Mouse (Mus musculus) megakaryocyte, adult 5-6 weeks (primary cell): ENCODE measurements around the gene Kctd12. TPM values are rescaled to one million over a fixed set of nuclear protein-coding genes. Genes with fewer than 3 reads are reported as not detected.

ENCODE experiments used
- ATAC-seq: 2 replicates; pipeline ENCODE4 v1.8.0; 2016; ENCODE audit warnings: mild to moderate bottlenecking, inconsistent platforms; ENCODE audit not compliant: poor library complexity, severe bottlenecking
- total RNA-seq, 2 experiments: library from RNA; stranded (forward) in 1 of 2; stranded (reverse) in 1 of 2; fragments of 153-499, 151-499 nt in 1 of 2; fragments of 221-1000, 200-1000 nt in 1 of 2; gene quantifications; 2 replicates each; pipeline versions ENCODE4 v1.2.3 to v1.2.4; 2015 to 2017

Gene Kctd12
- total RNA-seq (2015), result 460 and 558 TPM in 2 replicates
- total RNA-seq (2017), result 335 and 358 TPM in 2 replicates

DNA sequence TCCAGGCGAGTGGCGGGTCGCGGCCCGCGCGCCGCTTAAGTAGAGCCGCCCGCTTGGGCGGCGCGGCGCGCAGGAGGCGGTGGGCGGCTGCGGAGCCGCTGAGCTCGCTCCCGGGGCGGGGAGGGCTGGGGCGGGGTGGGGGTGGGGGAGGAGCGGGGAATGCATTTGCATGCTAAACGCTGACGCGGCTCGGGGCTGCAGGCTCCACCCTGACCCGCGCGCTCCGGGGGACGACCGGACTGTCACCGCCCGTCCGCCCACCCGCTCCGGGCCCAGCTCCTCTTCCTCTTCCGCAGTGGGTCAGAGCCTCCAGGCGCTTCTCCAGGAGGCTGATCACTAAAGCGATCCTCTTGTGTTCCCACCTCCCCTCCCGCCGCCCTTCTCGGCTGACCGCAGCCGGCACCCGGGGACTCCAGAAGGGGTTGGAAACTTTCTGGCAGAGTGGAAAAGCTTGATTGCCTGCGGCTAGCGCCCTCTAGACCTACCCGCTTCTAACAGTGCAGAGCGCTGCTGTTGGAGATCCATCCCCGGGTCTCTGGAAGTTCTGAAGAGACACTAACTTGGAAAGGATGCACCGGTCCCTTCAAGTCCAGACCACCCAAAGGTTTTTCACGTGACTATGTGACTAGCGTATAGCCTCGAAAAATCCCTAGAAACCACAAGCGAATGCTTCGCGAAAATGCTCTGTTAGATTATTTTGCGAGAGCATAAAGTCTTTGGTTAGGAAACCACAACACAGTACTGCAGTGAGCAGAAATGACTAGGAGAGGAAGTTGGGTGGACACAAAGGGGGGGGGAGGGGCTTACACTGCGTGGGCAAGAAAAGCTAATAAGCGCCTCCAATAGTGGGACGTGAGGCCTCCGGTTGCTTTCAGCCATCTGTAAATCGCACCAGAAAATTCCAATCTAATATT is at the start of gene Kctd12:
TSS of gene Kctd12 (minus strand) at position 11 of the 914 bp plus-strand sequence.
- ATAC-seq, result peak; percentile 49

DNA sequence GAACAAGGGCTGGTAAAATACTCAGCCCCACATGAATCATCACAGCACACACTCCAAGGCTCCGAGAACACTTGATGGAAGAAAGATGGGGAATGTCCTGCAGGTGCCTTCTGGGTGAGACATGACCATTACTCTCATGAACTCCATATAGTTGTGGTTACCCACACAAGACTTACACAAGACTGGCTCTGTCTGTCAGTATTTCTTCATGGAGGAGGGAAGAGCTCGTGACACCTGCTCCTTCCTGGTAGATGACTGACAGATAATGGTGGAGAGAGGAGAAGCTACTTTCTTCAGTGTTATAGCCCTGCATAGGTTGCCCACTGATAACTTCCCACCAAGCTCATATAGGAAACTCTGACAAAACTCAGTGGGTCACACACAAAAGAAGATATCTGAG is 46.8 kb upstream of the Kctd12 start:
- ATAC-seq, result peak; percentile 67

DNA sequence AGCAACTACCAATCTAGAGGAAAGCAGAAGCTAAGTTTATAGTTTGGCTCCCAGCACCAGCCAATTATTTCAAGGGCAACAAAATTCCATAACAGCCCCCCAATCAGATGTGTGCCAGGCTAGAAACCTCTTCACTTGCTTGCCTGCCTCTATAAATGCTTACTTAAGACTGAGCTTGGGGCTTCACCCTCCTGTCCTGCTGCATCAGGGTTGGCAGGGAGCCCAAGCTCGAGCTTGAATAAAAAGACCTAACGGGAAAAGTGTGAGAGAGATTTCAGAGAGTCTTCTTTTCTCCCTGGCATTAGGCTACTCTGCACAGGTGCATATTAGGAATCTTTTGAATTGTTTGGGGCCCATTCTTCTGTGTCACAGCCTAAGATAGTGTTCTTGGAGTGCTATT is 37.6 kb upstream of the Kctd12 start:
- no peak for ATAC-seq

DNA sequence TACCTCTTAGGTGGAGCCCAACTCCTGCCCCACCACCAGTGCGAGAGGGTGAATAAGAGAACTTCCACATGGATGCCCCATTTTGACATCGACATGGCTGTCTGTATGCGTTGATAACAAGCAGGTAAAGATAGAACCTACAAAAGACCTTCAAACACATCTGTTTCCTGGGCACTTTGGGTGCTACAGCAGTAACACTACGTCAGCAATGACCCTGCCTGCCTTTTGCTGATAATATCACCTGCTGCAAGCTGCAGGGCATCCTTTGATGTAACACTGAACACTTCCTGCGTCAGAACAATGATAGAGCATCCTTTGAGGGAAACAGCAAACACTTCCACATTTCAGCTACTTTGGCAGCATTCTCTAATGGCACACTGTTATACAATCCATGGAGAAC is 34.6 kb upstream of the Kctd12 start:
- ATAC-seq, result peak; percentile 85

DNA sequence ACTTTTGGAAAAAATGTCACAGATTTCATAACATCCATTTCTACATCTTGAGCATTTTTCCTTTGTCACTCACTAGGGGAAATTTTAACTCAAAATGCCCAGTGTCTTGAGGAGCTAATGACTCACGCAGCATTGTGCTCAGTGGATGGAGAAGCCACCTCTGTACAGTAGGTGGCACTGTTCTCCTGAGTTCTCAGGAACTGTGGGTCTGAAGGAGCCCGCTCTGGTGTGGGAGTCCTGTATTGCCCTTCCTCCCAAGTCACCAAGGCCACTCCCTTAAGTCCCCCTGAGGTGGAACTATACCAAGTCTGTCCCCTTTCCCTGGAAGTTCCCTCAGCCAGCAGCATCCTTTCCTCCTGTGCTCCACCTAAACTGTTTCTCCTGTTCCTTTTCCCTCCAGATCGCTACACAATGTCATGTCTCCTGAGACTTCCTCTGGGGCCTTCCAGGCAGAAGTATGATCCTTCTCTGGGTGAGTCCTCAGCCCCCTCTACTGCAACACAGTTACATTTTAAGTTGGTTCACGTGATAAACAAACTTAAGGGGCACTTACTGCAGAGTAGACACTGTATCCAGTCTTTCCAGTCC is 30.2 kb upstream of the Kctd12 start:
- peak; percentile 55 for ATAC-seq

DNA sequence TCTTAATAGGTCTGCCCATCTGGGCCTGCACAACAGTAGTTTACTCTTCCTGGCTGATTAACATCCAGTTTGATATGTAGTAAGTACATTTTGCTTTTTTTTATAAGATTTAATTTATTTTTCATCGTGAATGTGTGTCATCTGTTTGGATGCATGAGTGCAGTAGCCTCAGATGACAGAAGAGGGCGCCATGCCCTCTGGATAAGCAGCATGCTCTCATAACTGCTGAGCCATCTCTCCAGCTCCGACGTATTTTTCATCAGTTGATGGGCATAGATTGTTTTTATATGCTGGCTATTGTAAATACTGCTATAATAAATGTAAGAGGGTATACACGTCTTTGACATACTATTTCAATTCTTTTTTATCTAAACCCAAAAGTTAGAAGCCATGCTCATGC is 29.3 kb upstream of the Kctd12 start:
- peak; percentile 49 for ATAC-seq

DNA sequence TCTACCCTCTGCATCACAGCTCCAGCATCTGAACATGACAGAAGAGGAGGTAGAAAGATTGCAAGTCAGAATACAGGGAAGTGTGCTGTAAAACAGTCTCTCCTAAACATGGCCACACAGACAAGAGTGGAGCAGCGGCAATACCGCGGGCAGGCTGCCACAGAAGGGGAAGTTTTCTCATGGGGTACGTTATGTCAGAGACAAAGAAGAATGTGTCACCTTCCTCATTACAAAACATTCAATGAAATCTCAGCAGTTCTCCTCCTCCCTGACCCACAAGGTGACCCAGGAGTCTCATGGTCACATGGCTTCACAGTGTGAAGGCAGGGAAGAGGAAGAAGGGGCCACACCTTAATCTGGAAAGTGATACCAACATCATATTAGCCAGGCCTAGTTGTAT is 25.3 kb upstream of the Kctd12 start:
- ATAC-seq, result peak; percentile 81

DNA sequence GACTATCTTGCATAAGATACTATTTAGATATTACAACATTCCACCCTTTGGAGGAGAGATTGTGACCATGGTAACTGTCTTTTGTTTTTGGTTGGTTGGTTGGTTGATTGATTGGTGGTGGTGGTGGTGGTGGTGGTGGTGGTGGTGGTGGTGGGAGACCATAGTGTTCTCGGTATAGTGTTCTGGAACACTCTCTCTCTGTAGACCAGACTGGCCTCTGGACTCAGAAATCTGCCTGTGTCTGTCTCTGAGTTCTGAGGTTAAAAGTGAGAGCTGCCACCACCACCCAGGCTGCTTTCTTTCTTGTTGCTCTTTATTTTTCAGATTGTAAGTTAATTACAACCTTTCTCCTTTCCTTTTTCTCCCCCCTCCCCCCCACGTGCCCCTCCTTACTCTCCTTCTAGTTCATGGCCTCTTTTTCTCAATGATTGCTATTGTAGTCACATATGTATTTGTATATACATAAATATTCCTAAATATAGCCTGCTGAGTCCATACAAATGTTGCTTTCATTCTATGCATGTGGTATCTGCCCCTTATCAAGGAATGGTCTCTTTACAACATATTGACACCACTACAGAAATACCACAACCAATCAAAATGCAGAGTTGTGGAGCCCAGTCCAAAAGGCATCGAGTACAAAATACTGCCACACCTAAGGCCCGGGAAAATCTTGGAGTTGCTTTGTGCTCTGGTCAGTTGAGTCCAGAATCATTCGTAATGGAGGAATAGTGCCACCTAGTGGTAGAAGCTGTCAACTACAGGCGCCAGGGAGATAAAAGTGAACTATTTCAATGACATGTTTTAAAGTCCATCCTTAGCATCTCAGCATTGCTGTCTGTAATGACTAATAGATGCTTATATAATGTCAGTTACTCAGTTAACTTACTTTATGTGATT is 12.5 kb upstream of the Kctd12 start:
- peak; percentile 98 for ATAC-seq

DNA sequence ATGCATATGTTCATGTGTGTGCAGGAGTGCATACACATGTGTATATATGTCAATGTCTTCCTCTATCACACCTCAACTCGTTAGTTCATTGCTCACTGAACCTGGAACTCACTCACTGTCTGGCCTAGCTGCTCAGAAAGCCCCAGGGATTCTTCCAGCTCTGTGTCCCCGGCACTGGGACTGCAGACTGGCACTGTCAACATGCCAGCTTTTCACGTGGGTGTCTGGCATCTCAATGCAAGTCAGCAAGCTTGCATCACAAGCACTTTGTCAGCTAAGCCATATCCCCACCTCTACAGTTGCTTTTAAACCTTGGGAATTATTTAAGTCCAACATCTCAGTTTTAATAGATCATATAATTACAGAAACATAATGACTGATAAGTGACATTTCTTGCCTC is 8.3 kb upstream of the Kctd12 start:
- ATAC-seq, result no peak

DNA sequence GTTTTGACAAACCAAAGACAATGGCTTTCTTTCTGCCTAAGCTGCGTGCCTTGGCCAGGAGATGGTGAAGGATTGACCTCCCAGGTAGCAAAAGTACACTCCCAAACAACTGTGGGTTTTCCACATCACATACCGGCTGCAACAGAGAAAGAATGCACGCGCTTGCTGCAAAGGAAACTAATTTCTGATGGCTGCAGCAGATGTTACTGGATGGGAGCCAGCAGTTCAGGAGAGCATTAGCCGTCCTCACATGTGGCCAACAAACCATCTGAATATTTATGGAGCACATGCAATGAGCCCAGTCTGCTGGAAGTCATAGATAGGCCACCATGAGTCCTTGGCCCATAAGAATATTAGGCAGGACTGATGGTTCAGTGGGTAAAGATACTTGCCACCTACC is 7.4 kb upstream of the Kctd12 start:
- no peak for ATAC-seq

DNA sequence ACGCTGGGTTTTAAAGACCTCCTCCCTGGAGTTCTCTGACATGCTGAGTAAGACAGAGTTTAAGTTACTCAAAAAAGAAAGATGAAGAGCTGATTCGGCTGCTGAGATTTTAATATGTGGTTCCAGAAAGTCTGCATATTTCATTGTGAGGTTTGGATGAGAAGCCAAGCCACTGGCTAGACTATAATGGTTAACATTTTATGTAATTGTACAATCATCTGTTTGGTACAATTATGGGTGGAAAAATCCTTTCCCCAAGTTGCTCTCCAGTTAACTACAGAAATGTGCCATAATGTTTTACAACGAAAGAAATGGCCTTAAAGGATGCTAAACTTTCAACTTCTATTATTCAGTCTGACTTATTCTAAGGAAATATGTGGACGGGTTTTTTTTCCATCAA is 6.8 kb upstream of the Kctd12 start:
- no peak for ATAC-seq

DNA sequence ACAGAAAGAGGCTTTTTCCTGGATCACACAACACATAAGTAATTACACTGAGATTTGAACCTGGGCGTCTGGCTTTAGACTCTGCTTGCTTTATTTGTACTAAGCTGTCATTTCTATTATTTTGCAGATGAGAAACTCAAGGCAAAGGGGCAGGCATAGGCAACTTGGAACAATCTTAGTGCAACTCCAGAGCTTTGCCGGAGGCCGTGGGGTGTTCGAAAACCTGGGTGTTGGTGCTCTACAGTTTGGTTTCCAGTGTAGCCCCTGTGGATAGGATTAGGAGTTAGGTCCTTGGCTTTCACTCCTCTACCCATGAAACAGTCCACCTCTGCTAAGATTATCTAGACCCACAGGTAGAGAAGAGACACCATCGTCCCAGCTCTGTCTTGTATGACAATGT is 5.2 kb upstream of the Kctd12 start:
- no peak for ATAC-seq

DNA sequence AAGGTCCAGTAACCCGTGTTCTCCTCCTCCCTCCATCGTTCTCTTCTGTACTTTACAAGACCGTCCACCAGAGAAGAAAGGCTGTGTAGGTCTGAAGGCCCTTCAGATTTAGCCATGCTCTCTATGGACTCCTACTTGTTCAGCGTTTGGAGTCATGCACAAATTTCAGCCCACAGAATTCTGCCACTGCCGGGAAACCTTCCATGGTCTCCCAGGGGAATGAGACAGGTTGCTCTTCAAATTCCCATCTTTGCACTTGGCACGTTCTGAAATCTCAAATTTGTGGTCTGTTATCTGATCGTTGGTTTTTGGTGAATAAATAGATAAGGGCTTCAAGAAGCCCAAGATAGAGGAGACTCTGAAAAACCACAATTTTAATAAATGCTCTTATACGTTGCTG is 1.2 kb upstream of the Kctd12 start:
- no peak for ATAC-seq

DNA sequence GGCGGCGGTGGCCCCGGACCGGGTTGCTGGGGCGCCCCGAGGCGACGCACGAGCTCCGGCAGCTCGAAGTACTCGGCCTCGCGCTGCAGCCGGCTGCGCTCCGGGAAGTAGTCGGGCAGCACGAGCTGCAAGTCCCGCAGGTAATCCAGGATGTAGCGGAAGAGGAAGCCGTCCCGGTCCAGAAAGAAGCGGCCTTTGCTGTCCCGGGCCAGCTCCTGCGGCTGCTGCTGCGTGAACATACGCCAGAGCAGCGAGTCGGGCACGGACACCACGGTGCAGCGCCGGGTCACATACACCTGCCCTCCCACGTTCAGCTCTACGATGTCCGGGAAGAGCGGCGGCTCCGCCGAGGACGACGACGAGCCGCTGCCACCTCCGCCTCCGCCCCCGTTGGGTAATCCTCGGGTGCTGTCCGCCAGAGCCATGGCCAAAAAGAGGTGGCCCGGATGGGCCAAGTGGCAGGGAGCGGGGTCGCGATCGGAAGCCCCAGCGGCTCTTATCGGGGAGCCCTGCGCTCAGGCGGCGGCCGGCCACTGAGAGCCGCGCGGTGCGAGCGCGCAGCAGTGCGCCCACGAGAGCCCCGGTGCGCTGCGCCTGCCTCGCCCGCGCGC is 316 bp downstream of the Kctd12 start:
- ATAC-seq, result peak; percentile 50

DNA sequence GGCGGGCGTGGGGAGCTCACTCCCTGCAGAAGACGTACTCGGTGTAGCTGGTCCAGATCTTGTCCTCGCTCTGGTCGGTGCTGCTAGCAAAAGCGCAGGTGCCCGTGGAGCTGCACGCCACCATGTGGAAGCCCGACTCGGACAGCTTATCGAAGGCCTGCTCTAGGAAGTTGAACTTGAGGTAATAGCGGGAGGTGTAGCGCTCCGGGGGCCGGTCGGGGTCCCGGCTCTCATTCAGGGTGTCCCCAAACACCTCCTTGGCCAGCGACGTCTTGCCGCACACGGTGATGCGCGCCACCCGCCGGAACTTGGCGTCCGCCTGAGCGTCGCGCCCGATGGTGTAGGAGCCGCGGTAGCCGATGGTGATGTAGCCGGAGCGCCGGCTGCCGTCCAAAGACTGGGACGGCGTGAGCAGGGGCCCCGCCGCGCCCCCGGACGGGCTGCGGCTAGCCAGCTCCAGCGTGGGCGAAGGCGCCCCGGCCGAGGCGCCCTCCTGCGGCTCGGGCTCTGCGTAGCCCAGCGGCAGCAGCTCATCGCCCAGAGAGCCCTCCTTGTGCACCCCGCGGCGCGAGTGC is 909 bp downstream of the Kctd12 start:
- ATAC-seq, result peak; percentile 5

DNA sequence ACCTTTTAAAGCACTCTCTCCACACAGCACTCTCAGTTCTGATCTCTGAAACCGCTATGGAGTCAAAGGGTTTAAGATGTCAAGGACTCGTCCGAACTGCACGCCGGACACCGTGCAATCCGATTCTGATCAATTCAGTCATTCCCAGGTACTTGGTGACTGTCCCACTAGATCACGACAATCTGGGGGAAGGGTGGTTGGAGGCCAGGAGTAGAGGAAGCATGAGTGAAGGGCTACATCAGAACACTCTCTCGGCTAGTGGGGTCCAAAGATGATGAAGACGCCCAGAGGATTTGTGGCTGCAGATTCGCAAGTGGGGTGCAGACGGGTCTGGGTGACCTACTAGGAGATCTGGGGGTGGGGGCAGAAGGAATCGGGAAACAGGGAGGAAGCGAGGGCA is 1.5 kb downstream of the Kctd12 start:
- no peak for ATAC-seq

DNA sequence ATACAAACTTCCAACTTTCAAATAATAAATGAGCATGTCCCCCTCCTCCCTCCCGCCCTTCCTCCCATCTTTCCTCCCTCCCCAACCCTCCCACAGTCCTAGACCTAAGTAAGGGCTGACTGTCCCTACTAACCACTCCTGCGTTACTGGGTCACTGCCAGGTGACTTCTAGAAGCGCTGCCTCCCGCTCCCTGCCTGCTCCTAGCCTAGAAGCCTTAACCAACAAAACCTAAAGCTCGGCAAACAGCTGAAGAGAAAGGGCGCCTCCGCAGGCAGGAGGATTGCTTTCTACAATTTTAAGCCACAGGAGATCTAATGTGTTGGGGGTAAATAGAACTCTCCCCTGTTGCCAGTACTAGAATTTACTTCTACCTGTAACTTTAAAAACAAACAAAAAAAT is 2.0 kb downstream of the Kctd12 start:
- ATAC-seq, result 0 out of 2 replicates have a peak, but pooled peaks have one; percentile 0

DNA sequence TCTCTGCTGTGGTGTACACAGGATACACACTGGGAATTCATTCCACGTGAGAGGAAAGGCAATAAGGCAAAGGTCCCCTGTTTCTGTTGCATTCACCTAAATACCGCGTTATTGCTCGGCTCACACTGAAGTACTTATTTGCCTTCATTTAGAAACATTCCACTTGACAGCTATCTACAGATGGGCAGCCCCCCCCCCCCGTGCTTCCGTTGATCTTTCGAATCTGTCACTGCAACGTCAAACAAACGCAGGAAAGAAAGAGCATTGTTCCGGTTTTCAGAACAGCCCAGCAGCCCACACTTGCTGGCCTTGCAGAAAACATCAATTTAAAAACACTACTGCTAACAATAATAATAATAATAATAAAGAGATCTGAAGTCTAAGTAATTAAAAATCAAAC is 2.6 kb downstream of the Kctd12 start:
- peak; percentile 6; the same call in 1 of the 2 replicates for ATAC-seq

DNA sequence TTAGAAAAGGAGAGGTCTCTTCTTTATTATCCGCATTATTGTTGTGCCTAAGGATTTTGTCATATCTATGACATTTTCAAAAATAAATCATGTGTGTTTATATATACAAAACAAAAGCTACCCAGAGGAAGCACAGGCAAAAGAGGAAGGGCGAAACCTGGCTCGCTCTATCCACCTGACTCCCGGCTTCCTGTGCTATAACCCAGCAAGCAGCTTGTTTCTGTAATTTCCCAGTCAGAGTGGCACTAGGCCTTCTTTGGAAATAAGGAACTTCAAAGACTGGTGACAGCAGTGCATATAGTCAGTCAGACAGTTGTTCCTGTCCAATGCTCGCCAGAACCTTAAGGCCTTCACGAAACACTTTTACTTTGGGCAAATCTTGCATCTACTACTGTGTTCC is 6.6 kb downstream of the Kctd12 start:
- peak; percentile 61 for ATAC-seq

DNA sequence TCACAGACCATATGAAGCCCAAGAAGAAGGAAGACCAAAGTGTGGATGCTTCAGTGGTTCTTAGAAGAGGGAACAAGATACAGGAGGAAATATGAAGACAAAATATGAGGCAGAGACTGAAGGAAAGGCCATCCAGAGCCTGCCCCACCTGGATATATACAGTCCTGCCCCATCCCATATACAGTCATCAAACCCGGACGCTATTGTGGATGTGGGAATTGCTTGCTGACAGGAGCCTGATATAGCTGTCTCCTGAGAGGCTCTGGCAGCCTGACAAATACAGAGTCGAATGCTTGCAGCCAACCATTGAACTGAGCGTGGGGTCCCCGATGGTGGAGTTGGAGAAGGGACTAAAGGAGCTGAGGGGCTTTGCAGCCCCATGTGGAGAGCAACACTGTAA is 13.6 kb downstream of the Kctd12 start:
- ATAC-seq, result no peak
